Mouse (Mus musculus) G1E (cell line): ENCODE data around the gene Ltb4r2. TPM values are rescaled to one million over a fixed set of nuclear protein-coding genes. Genes with fewer than 3 reads are reported as not detected.

Experiments
- ATAC-seq: 2 replicates; pipeline ENCODE4 v1.8.0; 2016; ENCODE audit warnings: mild to moderate bottlenecking; ENCODE audit not compliant: insufficient number of reproducible peaks, poor library complexity, low FRiP score, severe bottlenecking; ENCODE audit errors: extremely low read depth
- DNase-seq: peaks from one replicate; pipeline ENCODE4 v3.0.0; 2012; ENCODE audit warnings: low spot score
- H3K27me3 ChIP-seq: 2 replicates; pipeline ENCODE4 v1.6.1; 2012; ENCODE audit warnings: mild to moderate bottlenecking, low read length, inconsistent platforms; ENCODE audit not compliant: insufficient read depth
- H3K36me3 ChIP-seq: replicated peaks from 2 replicates; pipeline ENCODE3; 2012; ENCODE audit warnings: mild to moderate bottlenecking, inconsistent platforms
- H3K4me1 ChIP-seq: 2 replicates; pipeline ENCODE4 v1.6.1; 2012; ENCODE audit warnings: low read depth, low read length, inconsistent platforms, mixed read lengths; ENCODE audit not compliant: insufficient read depth
- H3K4me3 ChIP-seq: 2 replicates; pipeline ENCODE4 v1.5.1; 2012; ENCODE audit warnings: low read depth, mild to moderate bottlenecking, inconsistent platforms, low read length, moderate library complexity, mixed read lengths
- H3K9me3 ChIP-seq: replicated peaks from 2 replicates; pipeline ENCODE4 v1.6.1; 2012; ENCODE audit warnings: inconsistent platforms
- CTCF ChIP-seq: IDR thresholded peaks from 2 replicates; pipeline ENCODE4 v1.5.1; 2012; ENCODE audit warnings: low read depth, low read length, inconsistent platforms, mixed read lengths
- GATA1 ChIP-seq: IDR thresholded peaks from 2 replicates; pipeline ENCODE4 v1.6.1; 2012; ENCODE audit warnings: borderline replicate concordance, low read length, inconsistent platforms, mixed read lengths
- GATA2 ChIP-seq: IDR thresholded peaks from 2 replicates; pipeline ENCODE4 v1.6.1; 2012; ENCODE audit warnings: low read depth, low read length, inconsistent platforms, borderline replicate concordance
- POLR2AphosphoS5 ChIP-seq: IDR thresholded peaks from 2 replicates; pipeline ENCODE4 v1.6.1; 2012; ENCODE audit warnings: low read depth, low read length, inconsistent platforms; ENCODE audit not compliant: insufficient replicate concordance
- TAL1 ChIP-seq: conservative IDR thresholded peaks from 2 replicates; pipeline ENCODE4 v1.6.1; 2012; ENCODE audit warnings: low read depth, low read length, inconsistent platforms, mixed read lengths
- polyA plus RNA-seq: library from polyadenylated mRNA; stranded (reverse); fragments of >175 nt; gene quantifications from 2 replicates; pipeline ENCODE4 v1.2.3, GENCODE M21; 2012
- total RNA-seq, 2 experiments: library from RNA; stranded (forward) in 1 of 2; stranded (reverse) in 1 of 2; fragments of 200-1000 nt in 1 of 2; fragments of >200 nt in 1 of 2; fragmentation: Nextera tagmentation in 1 of 2; gene quantifications; 2 replicates each; pipeline ENCODE4 v1.2.3; 2014 to 2017

Gene Ltb4r2
- total and polyA plus RNA-seq, 3 experiments, result 0.11 TPM; not detected in 2

GRCm38 (mm10) chr14:55724411-55724871 is 36.8 kb upstream of the Ltb4r2 start:
- ATAC-seq, result peak; percentile 63
- H3K4me1 ChIP-seq, result peaks cover 78% of the 10 kb centered on the region

GRCm38 (mm10) chr14:55726261-55726660 is 35.0 kb upstream of the Ltb4r2 start:
- Histone ChIP-seq H3K4me1 (peaks cover 76% of the 10 kb centered on the region), H3K27me3 (peaks cover 23% of the 10 kb centered on the region), H3K9me3 (no peaks in the 10 kb centered on the region), H3K36me3 (no peaks in the 10 kb centered on the region), H3K4me3 (no peak overlapping the region)
- no peak for ATAC-seq
- no peak for DNase-seq
- TF ChIP-seq GATA1 (no peak), TAL1 (no peak), GATA2 (no peak), CTCF (no peak), POLR2AphosphoS5 (no peak)

More at GRCm38 (mm10) chr14:55724411-55724871, 36.8 kb upstream of the Ltb4r2 start:
- Histone ChIP-seq H3K4me3 (no peak overlapping the region), H3K36me3 (peaks cover 18% of the 10 kb centered on the region), H3K27me3 (peaks cover 15% of the 10 kb centered on the region), H3K9me3 (no peaks in the 10 kb centered on the region)
- peak; percentile 76 for TF ChIP-seq TAL1
- TF ChIP-seq POLR2AphosphoS5, result no peak
- DNase-seq, result peak; percentile 46

GRCm38 (mm10) chr14:55727889-55728685 is 33.1 kb upstream of the Ltb4r2 start:
- Histone ChIP-seq H3K9me3 (no peaks in the 10 kb centered on the region), H3K27me3 (peaks cover 23% of the 10 kb centered on the region), H3K4me1 (peaks cover 62% of the 10 kb centered on the region), H3K4me3 (no peak overlapping the region), H3K36me3 (no peaks in the 10 kb centered on the region)
- DNase-seq (no peak), ATAC-seq (no peak)
- TF ChIP-seq TAL1 (no peak), GATA1 (no peak), CTCF (no peak), GATA2 (no peak), POLR2AphosphoS5 (no peak)

DNA sequence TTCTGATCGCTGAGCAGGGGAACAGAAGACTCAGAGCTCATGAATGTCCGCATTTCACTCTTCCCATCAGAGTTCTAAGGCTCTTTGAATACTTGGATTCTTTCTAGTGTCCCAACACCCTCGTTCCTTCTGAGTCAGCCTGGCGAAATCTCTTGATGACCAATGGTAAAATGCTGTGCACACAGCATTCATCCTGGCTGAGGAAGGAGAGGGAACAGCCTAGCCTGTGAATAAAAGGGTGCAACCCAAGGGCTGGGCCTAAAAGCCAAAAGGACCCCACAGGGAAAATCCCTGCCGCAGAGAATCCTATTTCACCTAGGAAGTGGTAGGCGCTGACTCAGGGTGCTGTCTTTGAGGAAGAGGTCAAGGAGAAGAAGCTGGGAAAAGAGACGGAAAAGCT is 31.1 kb upstream of the Ltb4r2 start:
- Histone ChIP-seq H3K4me1 (peaks cover 47% of the 10 kb centered on the region), H3K4me3 (no peak overlapping the region), H3K9me3 (no peaks in the 10 kb centered on the region), H3K27me3 (peaks cover 37% of the 10 kb centered on the region), H3K36me3 (no peaks in the 10 kb centered on the region)
- TF ChIP-seq POLR2AphosphoS5 (no peak), GATA1 (no peak), CTCF (no peak), TAL1 (no peak), GATA2 (no peak)
- ATAC-seq (no peak), DNase-seq (no peak)

- Histone ChIP-seq H3K27me3 (peaks cover 37% of the 10 kb centered on the region), H3K4me1 (peaks cover 43% of the 10 kb centered on the region), H3K9me3 (no peaks in the 10 kb centered on the region), H3K4me3 (no peak overlapping the region), H3K36me3 (no peaks in the 10 kb centered on the region)
- ATAC-seq, result peak; percentile 63
- TF ChIP-seq TAL1, result no peak
- no peak for TF ChIP-seq GATA1
- TF ChIP-seq GATA2, result no peak
- TF ChIP-seq POLR2AphosphoS5, result no peak
- TF ChIP-seq CTCF, result no peak
- DNase-seq, result no peak
Observed at GRCm38 (mm10) chr14:55730531-55731032, 30.6 kb upstream of the Ltb4r2 start.

DNA sequence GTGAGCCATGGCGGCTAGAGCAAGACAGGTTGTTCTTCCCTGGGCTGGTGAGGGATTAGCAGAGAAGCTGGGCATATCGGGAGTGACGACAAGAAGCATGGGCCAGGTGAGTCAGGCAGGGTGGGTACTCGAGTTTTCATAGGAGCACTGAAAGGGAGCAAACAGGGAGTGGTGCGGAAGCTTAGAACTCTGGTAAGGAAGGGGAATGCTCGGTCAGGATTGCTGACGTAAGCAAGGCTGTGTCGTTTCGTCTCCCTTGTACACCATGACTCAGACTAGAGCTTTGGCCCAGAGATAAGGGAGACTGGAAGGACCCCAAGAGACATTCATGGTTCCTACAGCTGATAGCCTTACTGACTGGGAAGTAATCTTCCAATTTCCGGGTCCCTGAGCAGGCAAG is 27.3 kb upstream of the Ltb4r2 start:
- peaks cover 33% of the 10 kb centered on the region for H3K4me1 ChIP-seq
- ATAC-seq (no peak), DNase-seq (no peak)
- H3K4me3 ChIP-seq, result no peak overlapping the region
- TF ChIP-seq TAL1, result no peak
- TF ChIP-seq POLR2AphosphoS5, result no peak
- no peak for TF ChIP-seq GATA2
- TF ChIP-seq GATA1, result no peak
- no peak for TF ChIP-seq CTCF
- H3K27me3 ChIP-seq, result peaks cover 28% of the 10 kb centered on the region
- H3K36me3 ChIP-seq, result peaks cover 11% of the 10 kb centered on the region
- H3K9me3 ChIP-seq, result no peaks in the 10 kb centered on the region
